Mouse (Mus musculus) megakaryocyte-erythroid progenitor cell, adult 5-6 weeks (primary cell): ENCODE measurements around the gene Rasgrp2. TPM values are rescaled to one million over a fixed set of nuclear protein-coding genes. Genes with fewer than 3 reads are reported as not detected.

Source experiments
- ATAC-seq: replicated peaks from 2 replicates; pipeline ENCODE4 v1.8.0; 2016; ENCODE audit warnings: mild to moderate bottlenecking, inconsistent platforms; ENCODE audit not compliant: severe bottlenecking, poor library complexity, low FRiP score, low TSS enrichment
- total RNA-seq, 2 experiments: library from RNA; stranded (forward) in 1 of 2; stranded (reverse) in 1 of 2; fragments of 200-1000, 215-1000 nt in 1 of 2; fragments of >200 nt in 1 of 2; fragmentation: Nextera tagmentation in 1 of 2; gene quantifications; 2 replicates each; pipeline ENCODE4 v1.2.3; 2014 to 2017

Gene Rasgrp2
- total RNA-seq, 2 experiments from 2014 or later, result 21.6 to 64.6 TPM

DNA sequence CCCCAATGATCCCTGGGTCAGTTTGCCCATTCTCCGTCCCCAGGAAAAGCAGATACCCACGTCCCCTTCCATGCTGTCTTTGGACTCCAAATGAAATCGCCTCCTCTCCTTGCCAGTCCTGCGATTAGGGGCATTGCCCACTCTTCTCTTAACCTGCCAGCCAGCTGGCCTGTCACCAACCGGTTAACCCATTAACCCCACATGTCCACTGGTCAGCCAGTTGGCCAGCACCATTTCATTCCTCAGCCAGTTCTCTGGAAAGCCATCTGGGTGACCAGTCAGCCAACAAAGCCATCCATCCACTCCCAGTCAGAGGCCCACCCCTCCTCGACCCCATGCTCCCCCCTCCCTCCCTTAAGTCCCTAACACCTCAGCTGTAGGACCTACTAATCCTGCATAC is 63.7 kb downstream of the Rasgrp2 start:
- ATAC-seq, result no peak

DNA sequence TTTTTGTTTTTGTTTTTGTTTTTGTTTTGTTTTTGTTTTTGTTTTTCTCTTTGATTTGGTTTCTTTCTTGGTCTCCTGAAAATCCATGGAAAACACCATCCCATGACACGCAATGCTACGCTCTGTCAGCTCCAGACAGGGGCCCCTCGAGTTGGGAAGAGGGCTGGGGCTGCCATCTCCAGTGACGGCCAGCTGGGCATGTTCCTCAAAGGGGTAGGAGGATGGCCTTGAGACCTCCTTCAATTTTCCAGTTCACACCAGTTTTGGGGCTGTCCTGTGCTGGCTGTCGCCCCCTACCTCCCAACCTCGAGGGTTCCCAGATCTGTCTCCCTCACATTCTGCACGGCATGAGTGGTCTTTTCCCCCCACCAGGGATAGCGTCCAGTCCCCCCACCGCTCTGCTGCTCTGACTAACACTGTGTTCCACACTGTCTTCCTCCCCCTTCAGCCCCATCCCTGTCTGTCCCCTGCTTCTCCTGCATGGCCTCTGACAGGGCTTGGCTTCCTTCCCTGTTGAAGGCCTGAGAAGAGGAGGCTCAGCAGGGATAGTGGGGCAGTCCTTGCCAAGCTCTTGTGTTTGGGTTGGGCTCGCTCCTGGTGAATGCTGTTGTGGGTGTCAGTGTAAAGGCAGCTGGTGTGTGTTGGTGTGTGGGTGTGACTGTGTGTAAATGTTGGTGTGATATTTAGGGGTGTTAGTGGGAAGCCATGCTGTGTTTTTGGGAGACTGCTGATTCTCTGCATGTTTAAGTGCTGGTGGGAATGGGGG is 65.3 kb downstream of the Rasgrp2 start:
- no peak for ATAC-seq

Other genes with a start within 250 kb of the Rasgrp2 start
- gene Majin, start 215.0 kb upstream of the Rasgrp2 start, total RNA-seq (2014; fragmentation: Nextera tagmentation), result not detected in 2 replicates
- not detected in 2 replicates for gene Majin, start 215.0 kb upstream of the Rasgrp2 start, total RNA-seq (2017)
- not detected in 2 replicates for gene Gpha2, start 173.0 kb upstream of the Rasgrp2 start, total RNA-seq (2014; fragmentation: Nextera tagmentation)
- not detected in 2 replicates for gene Gpha2, start 173.0 kb upstream of the Rasgrp2 start, total RNA-seq (2017)
- gene Ppp2r5b, start 163.5 kb upstream of the Rasgrp2 start, total RNA-seq (2014; fragmentation: Nextera tagmentation), result 10.9 and 24.0 TPM in 2 replicates
- gene Ppp2r5b, start 163.5 kb upstream of the Rasgrp2 start, total RNA-seq (2017), result 8.6 and 10.3 TPM in 2 replicates
- gene Atg2a, start 157.7 kb upstream of the Rasgrp2 start, total RNA-seq (2014; fragmentation: Nextera tagmentation), result 22.6 and 30.2 TPM in 2 replicates
- gene Atg2a, start 157.7 kb upstream of the Rasgrp2 start, total RNA-seq (2017), result 5.8 and 11.8 TPM in 2 replicates
- gene Ehd1, start 122.6 kb upstream of the Rasgrp2 start, total RNA-seq (2014; fragmentation: Nextera tagmentation), result 50.0 and 60.7 TPM in 2 replicates
- 26.7 and 62.5 TPM in 2 replicates for gene Ehd1, start 122.6 kb upstream of the Rasgrp2 start, total RNA-seq (2017)
- gene Cdc42bpg, start 92.9 kb upstream of the Rasgrp2 start, total RNA-seq (2014; fragmentation: Nextera tagmentation), result 3.4 and 4.4 TPM in 2 replicates
- gene Cdc42bpg, start 92.9 kb upstream of the Rasgrp2 start, total RNA-seq (2017), result 3.1 and 3.7 TPM in 2 replicates
- gene Men1, start 64.4 kb upstream of the Rasgrp2 start, total RNA-seq (2014; fragmentation: Nextera tagmentation), result 39.8 and 56.2 TPM in 2 replicates
- gene Men1, start 64.4 kb upstream of the Rasgrp2 start, total RNA-seq (2017), result 17.8 and 19.8 TPM in 2 replicates
- 37.3 and 41.8 TPM in 2 replicates for gene Map4k2, start 58.2 kb upstream of the Rasgrp2 start, total RNA-seq (2014; fragmentation: Nextera tagmentation)
- gene Map4k2, start 58.2 kb upstream of the Rasgrp2 start, total RNA-seq (2017), result 9.4 and 27.2 TPM in 2 replicates
- gene Sf1, start 35.6 kb upstream of the Rasgrp2 start, total RNA-seq (2014; fragmentation: Nextera tagmentation), result 286 and 398 TPM in 2 replicates
- gene Sf1, start 35.6 kb upstream of the Rasgrp2 start, total RNA-seq (2017), result 253 and 302 TPM in 2 replicates
- gene Pygm, start 14.9 kb upstream of the Rasgrp2 start, total RNA-seq (2014; fragmentation: Nextera tagmentation), result 4.9 TPM in 1 of 2 replicates, not detected in the other
- 0.04 and 4.9 TPM in 2 replicates for gene Pygm, start 14.9 kb upstream of the Rasgrp2 start, total RNA-seq (2017)
- gene Nrxn2, start 19.4 kb downstream of the Rasgrp2 start, total RNA-seq (2014; fragmentation: Nextera tagmentation), result not detected in 2 replicates
- gene Nrxn2, start 19.4 kb downstream of the Rasgrp2 start, total RNA-seq (2017), result not detected in 2 replicates
- not detected in 2 replicates for gene Slc22a12, start 143.7 kb downstream of the Rasgrp2 start, total RNA-seq (2014; fragmentation: Nextera tagmentation)
- gene Slc22a12, start 143.7 kb downstream of the Rasgrp2 start, total RNA-seq (2017), result not detected in 2 replicates